Mouse (Mus musculus) skeletal muscle tissue, adult 2 months (tissue): ENCODE measurements around the gene Tuba1a.
A peak's percentile ranks its signal among the peaks of the same experiment; 100 is the strongest.
"Not testable (repeated sequence)": the region's sequence is repeated elsewhere in the genome, so short reads cannot be mapped to it uniquely, and the experiment has no call there.

Source experiments
- DNase-seq: peaks from one replicate; pipeline ENCODE4 v3.0.0-alpha.2; 2012; ENCODE audit warnings: low read depth, low spot score

Tuba1a gene

DNA sequence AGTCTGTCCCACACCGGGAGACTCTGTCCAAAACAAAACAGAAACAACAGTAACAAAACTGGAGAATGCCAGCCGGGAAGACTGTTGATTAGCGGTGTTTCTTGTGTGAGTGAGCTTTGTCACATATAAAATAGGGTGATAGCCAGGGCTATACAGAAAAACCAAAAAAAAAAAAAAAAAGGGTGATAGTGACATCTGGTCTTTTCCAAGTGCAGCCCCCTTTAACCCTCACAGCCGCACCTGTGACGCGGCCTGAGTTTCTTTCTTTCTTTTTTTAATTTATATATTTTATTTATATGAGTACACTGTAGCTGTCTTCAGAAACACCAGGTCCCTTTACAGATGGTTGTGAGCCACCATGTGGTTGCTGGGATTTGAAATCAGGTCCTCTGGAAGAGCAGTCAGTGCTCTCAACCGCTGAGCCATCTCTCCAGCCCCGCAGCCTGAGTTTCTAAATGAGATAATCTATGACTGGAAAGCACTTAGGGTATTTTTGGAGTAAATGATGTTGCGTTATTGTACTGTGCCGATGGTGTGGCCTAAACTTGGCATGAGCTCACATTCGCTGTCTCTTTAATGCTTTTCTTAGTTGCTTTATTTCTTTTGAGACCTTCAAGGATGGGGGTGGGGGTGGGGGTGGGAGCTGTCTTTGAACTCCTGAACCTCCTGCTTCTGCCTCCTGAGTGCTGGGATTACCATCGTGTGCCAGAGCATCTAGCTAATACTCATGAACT lies 32.6 kb upstream of the Tuba1a start:
- DNase-seq = no peak

DNA sequence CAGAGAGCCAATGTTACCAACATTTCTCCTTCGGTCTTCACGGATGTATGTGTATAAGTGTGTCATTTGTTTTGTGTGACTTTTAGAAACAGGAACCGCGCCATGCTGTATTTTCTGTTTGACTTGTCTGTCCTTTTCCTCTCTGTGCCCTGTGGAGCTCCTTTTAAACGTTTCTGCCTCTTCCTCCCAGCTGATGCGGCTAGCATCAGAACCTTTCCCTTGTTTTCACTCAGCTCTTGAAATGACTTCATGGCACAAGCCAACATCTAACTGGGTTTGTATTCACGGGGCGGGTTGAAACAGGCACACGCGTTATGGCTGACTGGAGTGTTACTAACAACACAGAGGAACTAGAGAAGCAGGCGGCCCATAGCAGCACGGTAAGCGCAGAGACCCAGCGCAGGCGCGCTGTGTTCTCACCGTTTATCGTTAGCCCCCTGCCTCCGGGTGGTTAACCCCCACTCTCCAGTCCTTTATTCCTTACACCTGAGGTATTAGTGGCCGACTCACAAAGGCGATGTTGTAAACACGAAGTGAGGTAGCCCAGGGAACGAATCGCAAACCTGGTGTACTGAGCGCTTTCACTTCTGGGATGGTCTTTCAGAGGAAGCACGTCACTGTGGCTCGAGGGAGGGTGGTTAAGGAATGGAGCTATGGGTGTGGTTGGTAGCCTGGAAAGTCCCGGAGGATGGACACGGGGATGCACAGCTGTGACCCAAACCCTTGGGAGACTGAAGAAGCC lies 31.9 kb upstream of the Tuba1a start:
- DNase-seq = peak; percentile 88

DNA sequence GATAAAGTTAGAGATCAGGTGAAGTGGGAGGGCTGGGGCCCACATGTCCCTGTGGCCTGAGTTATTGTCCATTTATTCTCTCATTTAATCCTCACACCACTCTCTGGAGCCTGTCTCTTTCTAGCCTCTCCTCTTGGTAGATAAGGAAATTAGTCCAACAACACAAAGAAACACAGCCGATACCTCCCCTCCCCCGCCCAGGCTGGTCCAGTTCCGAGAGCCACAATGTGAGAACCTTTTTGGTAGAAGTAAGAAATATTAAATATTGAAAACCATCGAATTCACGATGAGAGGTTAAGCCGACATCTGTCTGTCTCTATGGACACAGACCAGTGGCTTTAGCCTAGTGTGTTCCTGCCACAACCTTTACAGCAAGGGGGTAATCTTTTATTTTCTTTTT lies 31.2 kb upstream of the Tuba1a start:
- DNase-seq = no peak

DNA sequence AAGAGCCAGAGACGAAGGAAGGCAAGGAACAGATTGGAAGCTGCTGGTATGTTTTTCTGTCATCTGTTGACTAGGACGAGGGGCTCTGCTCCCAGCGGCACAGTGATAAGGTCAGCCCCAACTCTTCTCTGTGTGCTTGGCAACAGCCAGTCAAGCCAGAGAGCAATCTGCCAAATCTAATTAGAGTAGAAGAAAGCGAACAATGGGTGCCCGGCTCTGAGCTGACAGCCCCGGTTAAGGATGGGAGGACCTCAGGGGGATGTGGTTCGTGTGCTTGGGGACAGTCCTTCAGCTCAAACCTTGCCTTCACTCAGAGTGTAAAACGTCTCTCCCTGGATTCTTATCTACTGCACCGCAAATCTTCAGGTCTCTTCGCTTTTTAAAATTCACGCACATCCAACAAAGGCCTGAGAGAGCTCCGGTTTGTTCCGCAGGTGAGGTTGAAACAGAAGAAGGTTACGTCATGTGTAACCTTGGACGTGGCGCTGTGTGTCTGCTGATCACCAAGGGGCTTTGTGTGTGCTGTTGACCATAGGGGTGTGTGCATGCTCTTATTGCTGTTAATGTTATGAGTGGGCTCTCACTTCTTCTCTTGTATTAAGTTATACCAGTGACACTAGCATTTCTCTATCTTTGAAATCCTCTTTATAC lies 30.1 kb upstream of the Tuba1a start:
- DNase-seq = no peak

DNA sequence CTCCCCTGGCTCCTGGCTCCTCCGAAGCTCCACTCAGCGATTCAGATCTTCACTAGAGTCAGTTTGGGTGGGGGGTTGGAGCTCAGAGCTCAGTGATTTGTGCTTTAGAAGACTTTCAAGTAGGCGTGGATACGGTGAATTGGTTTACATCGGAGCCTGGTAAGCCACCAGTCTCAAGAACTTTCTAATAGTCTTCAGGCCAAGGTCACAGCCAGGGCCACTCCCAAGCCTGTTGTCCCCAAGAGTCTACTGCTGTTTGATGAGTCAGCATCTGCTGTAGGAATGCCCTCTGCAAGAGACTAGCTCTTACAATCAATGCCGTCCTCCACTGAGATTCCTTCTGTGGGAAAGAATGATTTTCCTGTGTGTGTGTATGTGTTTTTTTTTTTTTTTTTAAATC lies 28.6 kb upstream of the Tuba1a start:
- no peak for DNase-seq

DNA sequence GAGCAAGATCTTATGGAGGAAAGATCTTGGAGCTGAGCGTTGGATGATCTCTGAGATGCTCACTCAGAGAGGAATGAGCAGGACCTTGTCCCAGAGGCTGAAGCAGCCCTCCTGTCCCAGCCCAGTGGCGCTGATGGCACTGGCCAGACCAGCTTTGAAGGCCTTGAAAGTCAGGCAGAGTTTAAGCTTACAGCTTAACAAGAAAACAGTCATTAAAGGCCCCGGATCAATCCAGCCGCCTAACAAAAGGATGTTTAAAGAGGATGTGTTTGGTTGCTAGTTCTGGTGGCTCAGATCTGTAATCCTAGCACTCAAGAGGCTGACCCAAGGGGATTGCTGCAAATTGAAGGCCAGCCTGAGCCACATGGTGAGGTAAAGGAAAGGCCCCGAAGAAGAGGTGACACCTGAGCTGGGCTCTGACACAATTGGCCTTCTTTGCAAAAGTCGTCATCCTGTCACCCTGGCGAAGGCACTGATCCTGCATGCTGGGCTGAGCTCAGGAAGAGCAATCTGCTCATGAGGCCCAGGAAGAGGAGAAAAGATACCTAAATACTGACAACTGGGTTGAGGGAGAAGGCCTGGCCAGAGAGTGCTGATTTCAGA lies 26.6 kb upstream of the Tuba1a start:
- no peak for DNase-seq

DNA sequence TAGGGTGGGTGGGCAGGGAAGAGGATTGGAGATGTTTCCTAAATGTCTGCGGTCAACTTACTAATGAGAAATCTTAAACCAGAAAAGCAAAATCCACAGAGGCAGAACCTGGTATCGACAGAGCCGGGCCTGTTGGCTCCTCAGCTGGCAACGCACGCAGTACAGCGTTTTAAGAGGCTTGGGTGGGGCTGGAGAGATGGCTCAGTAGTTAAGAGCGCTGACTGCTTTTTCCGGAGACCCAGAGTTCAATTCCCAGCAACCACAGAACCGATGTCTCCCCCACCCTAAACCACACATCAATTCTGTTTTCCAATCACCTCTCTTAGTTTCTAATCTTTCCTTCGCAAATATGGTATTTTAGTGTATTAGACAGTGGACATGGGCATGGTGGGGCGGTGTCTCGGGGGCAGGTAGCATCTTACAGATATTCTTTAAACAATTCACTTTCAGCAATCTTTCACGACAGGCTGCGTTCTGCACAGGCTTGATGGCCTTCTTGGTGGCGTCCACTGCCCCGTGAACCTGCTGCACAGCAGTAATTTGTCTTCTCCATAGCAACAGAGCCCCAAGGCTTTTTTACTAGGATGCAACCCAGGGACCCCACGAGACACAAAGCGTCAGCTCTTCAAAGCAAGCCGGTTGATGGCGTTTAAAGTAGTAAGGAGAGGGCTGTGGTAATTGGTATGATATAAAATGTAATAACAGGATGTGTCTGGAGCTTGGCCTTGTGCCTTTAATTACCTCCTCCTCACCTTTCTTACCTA lies 25.1 kb upstream of the Tuba1a start:
- no peak for DNase-seq

DNA sequence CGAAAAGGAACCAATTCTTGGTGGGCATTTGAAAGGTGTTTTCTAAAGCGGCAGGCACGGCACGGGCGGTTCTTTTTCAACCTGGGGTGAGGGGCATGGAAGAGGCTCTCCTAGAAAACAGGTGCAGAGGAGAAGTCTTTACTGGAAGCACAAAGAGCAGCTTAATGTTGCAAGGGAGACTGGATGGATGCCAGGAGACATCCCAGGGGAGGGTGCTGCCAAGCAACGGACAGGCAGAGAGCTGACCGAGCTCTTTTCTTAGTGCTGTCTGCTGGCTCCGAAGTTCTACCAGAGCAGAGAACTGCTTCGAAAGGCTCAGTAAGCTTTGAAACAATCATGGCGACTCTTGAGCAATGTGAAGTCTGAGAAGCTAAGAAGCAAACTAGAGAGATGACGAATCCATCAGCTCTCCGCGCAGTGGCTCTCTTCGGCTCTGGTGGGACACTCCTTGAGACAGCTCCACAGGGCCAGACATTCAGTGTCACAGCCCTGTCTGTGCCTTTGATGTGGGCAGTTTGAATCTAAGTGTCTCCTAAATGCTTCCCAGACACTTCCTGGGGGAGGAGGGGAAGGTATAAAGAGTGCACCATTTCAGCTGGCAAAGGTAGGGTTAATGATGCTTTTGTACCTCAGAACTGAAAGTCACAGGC lies 24.4 kb upstream of the Tuba1a start:
- DNase-seq = peak; percentile 93

DNA sequence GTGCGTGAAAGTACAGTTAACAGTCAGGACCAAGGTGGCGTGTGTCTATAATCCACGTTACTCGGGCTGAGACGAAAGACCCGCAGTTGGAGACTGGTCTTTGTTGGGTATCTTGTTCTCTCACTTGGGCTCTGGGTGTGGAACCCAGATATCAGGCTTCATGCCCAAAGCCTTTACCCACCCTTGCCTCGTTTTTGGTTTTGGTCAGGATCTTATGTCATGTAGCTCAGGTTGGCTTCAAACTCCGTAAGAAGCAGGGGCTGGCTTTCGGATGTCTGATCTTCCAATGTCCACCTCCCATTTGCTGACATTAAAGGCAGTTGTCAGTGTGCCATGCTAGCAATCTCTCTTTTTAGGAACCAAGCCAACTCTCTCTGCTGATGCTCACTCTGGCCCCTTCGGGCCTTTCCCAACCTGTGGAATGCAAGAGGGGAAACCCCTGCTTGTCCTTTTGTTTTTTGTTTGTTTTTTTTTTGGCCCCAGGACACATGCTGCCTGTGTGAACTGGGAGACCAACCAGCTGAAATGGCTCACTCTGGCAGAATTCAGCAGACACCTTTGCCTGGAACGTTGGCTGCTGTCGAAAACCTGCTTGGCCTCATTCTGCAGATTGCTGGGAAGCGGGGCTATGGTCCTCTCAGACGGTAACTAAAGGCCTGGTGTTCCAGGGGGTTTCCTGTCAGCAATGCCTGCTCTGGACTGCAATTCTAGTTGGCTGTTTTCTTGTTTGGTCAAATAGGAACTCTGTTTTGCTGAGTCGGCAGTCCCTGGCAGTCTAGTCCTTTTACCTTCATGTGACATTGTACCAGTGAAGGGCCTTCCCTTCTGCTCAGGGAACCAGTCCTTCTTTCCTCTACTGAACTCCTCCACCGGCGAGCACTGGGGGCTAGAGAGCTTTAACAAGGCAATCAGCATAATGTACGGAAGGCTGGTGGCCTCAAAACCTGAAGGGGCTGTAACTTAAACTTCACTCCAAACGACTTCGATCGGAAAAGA lies 23.6 kb upstream of the Tuba1a start:
- no peak for DNase-seq

DNA sequence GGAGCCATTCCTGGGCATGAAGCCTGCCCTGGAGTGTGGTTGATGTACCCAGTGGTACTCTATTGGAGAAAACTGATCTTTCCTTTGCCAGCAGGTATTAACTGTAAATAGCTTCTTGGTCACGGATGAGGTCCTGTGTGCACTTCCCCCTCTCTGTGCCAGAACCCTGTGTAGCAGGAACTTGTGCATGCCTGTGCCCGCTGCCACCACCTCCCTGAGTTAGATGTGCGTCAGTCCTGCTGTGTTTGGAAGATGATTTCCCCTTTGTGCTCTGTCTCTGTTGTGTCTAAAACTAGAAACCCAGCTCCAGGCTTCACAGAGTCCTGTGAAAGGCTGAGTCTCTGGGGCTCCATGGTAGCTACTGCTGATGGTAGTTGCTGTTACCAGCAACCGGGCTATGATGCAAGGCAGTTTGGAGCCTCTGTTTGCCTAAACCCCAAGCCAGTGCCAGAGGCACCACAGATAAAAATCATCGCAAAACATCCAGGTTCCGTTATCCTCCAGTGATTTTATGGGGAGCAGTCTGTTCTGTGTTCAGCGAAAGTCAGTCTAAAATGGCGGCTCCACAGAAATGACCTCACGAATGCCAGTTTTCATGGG lies 19.6 kb upstream of the Tuba1a start:
- no peak for DNase-seq

DNA sequence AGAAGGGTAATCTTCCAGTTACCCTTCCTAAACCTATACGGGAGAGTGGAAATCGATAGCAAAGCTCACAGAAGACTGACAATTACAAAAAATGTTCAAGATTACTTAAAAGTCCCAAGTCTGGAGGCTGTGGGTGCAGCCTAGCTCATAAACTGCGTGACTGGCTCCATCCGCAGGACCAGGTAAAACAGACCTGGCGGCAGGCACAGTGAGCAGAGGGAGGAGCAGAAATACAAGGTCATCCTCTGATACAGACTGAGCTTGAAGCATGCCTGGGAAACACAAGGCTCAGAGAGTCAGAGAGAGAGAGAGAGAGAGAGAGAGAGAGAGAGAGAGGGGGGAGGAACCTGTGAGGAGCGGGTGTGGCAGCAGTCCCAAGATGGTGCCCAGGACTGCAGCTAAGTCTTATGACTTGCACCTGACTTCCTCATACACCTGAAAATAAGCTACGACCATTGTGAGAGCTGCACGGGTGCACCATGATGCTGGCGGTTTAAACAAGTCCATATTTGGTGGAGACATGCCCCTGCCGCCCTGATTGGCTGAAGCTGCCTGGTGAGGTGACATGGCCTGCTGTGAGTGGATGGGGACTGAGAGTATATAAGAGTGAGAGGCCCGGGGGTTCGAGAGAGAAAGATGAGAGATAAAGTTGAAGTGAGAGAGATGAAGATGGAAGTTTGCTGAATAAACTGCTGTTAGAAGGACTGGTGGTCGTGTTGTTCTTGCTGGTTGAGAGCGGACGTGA lies 18.2 kb upstream of the Tuba1a start:
- not testable (repeated sequence) for DNase-seq

DNA sequence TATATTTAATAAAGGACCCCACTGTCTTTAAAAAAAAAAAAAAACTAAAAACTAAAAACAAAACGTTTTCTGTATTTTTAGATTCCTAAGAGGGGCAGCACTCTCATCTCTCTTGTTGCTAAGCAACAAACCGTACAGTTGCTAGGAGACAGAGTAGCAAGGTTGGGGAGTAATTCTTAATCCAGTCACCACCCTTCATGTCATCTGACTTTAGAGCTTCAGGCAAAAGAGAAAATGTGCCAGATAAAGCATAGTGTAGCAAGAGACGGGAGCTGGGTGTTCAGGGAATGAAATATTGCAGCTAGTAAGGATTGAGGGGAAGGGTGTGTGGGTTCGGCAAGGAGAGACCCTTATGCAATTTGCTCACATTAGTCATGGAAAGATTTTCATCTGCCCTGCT lies 17.6 kb upstream of the Tuba1a start:
- DNase-seq = no peak

DNA sequence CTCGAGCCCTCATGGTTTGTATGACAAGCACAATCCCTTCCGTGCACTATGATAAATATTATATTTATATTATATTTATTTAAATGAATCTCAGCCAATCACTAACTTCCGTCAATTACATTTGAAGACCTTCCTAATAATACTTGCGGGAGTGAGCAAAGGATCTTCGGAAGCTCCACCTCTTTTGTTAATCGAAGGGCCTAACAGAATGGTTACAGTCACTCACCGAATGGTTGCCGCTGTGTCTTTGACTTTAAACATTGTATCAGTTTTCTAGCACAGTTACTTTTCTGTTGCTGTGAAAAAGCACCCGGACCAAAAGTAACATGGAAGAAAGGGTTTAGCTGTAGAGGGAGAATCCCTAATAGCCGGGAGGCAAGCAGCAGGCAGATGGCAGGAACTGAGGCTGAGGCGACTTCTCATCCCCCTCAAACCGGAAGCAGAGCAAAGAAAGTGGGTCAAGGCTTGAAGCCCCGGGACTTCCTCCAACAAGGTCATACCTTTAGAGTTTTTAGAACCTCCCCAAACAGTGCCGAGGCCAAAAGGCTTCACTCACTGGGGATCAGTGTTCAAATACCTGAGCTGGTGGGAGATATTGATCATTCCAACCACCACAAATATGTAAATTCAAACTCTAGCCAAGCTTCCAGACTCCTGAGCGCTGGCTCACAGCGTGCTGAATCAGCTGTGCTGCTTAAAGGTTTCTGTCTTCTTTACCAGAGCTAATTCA lies 16.0 kb upstream of the Tuba1a start:
- DNase-seq = no peak

DNA sequence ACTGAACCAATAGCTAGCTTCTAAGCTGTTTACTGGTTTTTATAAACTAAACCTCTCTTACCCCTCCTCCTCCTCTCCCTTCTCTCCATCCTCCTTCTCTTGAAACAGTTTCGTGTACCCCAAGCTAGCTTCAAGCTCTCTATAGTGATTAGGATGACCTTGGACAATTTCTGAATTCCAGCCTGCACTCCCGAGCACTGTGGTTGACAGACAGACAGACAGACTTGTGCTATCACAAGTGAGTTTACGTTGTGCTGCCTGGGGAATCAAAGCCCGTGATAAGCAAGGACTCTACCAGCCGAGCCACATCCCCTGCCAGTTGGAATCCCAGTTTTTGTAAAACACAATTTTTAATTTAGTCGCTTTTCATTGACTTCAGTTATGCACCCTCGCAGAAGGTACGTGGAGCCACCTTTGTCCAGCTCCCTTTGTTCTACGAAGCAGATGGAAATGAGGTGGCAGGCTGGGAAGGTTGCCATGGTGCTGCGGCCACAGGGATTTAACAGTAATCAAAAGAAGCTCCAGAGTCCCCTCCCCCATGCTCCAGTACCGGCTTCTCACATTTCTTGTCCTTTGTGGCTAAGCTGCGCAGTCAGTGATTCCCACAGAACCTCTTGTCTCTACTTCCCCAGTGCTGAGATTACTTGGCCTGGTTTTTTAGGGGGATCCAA lies 15.3 kb upstream of the Tuba1a start:
- DNase-seq = no peak

DNA sequence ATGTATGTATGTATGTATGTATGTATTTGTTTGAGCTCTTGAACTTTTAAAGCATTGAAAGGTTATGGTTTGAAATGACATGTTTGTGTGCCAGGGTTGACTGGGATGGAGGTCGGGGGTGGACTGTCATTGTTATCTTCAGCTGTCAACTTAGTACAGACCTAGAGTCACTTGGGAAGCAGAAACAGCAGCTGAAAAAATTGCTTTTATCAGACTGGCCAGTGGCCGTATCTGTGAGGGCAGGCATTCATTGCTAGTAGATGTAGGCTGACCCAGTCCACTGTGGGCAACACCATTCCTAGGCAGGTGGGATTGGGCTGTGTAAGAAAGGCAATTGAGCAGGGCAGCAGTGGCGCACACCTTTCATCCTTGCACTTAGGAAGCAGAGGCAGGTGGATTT lies 6.0 kb upstream of the Tuba1a start:
- DNase-seq = no peak

DNA sequence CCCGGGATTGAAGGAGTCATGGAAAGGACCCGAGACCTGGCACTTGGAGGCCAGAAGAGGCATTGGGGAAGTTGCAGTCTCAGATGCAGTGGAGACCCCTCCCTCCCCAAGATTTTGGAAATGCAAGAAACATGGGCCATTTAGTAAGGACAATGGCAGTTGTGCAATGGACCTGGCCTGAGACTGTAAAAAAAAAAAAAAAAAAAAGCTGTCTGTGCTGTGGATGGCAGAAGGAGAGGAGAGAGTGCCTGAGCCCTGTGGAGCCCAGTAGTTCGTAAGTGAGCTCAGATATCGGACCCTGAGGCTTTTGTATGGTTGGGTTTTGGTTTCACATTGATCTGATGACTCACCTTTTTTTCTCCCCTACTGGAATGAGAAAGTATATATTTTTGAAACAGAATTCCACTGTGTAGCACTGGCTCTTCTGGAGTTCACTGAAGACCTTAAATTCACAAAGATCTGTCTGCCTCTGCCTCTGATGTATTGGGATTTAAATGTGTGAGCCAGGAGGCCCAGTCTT lies 5.5 kb upstream of the Tuba1a start:
- no peak for DNase-seq

DNA sequence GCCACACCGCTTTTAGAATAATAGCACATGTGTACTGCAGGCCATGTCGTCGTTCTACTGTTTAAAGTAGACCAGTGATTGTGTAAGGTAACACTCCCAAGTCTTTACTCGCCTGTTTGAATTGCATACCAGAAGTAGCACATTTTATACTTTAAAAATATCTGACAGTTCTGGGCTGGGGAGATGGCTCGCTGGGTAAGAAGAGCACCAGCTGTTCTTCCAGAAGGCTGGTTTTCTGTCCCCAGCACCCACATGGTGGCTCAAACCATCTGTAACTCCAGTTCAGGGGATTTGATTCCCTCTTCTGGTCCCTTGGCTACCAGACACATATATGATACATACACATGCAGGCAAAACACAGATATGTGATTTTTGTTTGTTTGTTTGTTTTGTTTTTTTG lies 4.0 kb upstream of the Tuba1a start:
- no peak for DNase-seq
